Mouse (Mus musculus): ENCODE data around the gene Hdac9. TPM values are rescaled to one million over a fixed set of nuclear protein-coding genes. Genes with fewer than 3 reads are reported as not detected.
A peak's percentile ranks its signal among the peaks of the same experiment; 100 is the strongest.

The Hdac9 gene
- polyA plus RNA-seq, 1 experiment from 2014 or later, result 0.77 TPM

DNA sequence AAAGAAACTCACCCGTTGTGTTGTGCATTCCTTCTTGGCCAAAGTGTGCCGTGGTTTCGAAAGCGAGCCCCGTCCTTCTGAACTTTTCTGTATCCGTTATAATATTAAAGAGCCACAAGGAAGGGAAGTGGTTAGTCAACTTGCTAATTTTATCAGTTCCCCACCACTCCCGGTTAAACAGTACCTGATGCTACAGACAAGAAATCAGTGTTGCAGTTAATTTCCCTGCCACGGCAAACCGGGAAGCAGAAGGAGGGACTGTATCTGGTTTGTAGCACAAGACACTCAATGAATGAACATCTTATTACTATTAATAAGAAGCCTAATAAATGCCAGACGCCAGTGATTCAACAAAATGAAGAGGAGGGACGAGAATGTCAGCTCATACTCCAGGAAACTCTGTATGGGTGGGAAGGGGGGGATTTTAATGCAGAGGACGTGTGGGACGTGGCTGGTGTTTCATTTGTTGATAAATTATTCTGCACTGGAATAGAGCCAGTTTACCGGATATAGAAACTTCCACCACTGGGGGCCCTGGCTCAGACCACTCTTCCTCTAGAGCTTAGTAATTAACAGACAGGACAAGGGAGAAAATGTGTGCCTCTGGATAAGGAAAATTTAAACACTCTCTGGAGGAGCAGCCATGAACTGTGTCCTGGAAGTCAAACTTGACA, 202.5 kb downstream of the Hdac9 start:
- DNase-seq (ENCODE audit: low spot score), result no peak

DNA sequence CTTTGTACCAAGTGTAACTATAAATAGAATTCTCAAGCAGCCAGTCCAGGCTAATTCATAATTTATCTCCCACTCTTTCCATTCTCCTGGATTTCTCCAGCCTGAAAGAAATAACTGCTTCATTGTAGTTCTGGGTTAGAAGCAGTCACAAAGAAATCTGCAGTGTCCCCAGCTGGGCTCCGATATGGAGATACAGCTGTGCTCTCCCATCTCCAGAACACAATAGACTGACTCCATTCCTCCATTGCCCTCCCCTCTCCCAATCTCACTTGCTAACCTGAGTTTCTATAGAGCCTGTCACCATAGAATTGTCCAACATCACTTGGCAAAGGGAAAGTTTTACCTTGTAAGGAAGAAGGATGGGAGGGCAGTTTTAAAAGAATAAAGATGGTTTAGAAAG, 218.9 kb downstream of the Hdac9 start:
- DNase-seq (ENCODE audit: low spot score), result no peak

DNA sequence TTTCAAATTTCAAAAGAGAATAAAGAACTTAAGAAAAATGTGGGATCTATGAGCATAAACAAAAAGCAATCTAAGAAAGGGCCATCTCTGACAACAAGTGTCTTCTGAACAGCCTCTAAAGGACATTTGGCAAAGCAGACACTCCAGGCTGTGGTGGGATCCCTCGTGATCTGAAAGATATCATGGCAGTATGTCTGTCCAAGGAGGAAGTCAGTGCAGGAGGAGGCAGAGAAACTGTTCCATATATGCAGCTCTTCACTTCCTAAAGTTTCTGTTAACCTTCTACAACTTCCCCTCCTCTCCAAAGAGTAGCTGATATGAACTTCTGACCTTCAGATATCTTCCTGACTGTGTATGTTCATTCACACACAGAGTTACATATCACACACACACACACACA, 220.2 kb downstream of the Hdac9 start:
- DNase-seq (ENCODE audit: low spot score), result no peak

DNA sequence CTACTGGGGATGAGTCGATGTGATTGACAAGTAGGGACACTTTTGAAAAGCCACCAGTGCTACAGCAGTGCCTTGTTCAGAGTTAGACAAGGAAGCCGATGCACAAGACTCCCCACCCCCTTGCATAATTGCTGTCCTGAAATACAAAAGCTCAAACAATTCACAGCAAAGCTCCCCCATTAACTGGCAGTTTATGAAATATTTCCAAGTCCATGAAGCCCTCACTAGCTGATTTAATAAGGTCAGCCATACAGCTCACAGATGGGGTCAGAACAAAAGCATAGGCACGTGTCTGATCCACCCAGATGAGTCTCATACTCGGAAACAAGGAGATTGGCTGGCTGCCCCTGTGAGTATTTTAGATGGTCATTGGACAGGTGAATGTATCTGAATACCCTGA, 228.0 kb downstream of the Hdac9 start:
- DNase-seq (ENCODE audit: low spot score), result no peak

DNA sequence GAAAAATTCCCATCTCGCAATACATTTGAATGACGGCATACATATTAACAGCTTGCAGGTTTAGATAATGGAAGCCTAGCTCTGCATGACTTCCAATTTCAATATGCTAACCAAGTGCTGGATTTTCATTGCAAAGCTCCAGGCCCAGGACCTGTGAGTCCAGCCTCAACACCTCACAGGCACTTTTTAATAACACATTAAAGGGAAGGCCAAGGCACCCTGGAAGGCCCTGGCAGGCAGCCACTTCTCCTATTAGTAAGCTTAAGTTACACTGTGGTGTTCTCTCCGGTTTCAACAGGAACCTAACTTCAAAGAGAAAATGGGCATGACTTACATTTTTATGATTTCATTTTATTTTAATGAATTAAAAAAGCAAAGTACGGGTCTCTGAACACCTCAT, 233.5 kb downstream of the Hdac9 start:
- DNase-seq (ENCODE audit: low spot score), result no peak

DNA sequence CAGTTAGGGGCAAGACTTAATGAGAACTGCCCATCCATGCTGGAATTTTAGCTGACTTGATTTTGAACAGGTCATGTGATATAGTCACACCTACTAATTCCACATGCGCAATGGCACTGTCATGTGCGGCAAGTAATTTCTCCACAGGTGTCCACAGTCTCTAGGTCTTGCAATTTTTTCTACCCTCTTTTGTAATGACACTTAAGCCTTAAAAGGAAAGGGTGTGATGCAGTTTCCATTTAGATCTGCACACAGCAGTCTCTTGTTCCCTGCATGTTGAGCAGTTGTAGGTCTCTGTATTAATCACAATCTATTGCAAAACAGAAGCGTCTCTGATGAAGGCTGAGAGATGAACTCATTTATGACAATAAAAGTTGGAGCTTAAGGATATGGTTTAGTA, 234.2 kb downstream of the Hdac9 start:
- DNase-seq (ENCODE audit: low spot score), result no peak

DNA sequence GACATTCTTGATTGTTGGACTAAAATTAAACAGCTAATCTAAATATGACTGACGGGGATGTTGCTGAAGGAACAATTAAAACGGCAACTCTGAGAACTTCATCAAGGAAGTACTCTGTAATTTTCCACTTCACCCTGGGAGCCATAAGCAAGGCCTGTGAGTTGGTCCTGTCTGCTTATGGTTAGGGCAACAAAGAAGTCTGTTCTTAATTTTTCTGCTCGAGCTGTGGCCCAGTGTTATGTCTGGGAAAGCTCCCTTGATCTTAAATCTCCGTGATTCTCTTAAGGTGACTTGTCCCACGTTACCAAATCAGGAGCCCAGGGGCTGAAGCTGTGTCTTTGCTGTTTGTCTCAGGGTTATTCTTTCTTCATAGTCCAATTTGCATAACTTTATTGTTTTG, 236.3 kb downstream of the Hdac9 start:
- no peak for DNase-seq (ENCODE audit: low spot score)

DNA sequence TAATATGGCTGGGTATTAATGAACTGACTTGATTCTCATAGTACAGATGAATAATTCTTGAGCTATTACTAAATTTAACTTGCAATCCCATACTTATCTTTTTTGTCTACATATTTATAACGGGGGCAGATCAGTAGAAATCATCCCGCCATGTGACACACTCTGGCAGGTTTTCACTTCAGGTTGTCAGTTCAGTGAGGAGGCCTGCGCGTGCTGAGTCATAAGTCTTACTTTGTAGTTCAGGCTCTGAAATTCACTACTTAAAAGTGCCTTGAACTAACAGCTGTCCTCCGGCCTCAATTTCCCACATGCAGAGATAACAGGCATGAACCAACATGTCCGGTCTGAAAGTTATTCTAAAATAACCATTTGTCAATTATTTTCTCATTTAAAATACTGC, 239.8 kb downstream of the Hdac9 start:
- DNase-seq (ENCODE audit: low spot score), result no peak

DNA sequence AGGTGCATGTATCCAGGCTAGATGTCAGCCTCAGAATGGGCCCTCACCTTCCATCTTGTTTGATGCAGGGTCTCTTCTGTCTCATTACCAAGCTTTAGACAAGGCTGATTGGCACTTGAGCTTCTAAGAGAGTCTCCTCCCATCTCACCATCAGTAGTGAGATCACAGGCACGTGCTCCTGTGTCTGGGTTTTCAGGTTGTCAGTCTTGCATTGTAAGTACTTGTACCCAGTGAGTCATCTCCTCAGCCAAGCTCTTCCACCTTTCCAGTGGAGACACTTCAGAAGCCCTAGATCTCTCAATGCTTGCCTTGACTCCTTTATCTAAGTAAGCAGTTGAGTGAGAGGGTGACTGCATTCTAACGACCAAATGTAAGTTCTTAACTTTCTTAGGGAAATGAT, 242.7 kb downstream of the Hdac9 start:
- no peak for DNase-seq (ENCODE audit: low spot score)

DNA sequence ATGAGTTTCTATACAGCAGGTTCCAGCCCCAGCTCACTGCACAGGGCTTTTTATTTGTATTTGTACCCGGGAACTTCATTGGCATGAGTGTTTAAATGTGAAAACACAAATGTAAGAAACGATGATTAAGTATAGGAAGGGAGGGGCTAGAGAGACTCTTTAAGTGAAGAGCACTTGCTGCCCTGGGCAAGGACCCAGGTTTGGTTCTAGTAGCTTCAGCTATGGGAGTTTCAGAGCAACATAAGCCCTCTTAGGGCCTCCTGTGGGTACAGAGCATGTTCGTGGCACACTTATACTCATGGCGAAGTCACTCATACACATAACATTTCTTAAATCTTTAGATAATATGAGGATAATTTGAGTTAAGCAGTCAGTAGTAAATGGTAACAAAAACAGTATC, 243.4 kb downstream of the Hdac9 start:
- no peak for DNase-seq (ENCODE audit: low spot score)

DNA sequence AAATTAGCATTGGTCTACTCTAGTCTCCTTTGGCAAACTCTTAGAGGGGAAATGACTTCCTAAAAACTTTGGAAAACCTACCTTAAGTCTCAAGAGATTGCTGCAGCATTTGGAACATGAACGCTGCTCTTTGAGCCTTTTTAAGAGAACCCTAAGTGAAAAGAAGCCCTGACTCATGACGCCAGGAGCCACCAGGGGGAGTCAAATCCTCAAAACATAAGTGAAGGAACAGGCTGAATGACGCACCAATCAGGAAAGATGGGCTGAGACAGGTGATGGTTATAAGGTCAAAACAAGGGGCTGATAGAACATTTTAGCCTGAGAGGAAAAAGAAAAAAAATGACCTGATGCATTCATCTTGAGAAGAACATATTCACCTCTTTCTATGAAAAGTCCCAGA, 252.1 kb downstream of the Hdac9 start:
- peak; percentile 76 for DNase-seq (ENCODE audit: low spot score)

DNA sequence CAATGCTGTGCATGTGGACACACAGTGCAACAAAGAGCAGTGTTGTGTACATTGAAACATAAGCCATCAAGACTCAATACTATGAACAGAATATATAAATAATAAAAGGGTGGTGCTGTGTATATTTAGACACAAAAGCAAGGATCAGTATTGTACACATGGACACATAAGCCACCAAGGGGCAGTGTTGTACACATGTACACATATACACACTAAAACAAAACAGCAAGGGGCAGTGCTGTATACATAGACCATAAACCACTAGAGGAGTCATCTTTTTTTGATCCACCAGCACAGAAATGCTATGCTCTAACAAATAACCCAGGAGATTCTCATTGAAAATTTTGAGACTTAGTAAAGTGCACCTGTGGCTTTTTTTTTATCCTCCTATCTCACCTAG, 255.5 kb downstream of the Hdac9 start:
- DNase-seq (ENCODE audit: low spot score), result no peak

DNA sequence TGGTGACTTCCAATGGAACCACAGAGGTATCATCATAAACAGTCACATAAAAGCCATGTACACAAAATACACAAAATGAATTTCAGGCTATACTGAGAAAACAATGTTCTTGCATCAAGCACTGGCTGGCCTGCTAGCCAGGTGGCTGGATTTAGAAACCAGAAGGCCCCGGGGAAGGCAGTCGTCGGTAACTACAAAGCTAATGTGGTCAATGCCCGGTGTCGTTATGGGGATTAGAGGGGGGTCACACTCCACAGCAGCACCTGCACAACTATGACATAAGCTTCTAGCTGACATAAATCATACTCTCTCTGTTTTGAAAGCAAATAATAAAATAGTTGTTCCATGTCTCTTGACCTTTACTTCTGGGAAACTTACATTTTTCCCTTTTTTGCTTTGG, 256.9 kb downstream of the Hdac9 start:
- peak; percentile 46 for DNase-seq (ENCODE audit: low spot score)

DNA sequence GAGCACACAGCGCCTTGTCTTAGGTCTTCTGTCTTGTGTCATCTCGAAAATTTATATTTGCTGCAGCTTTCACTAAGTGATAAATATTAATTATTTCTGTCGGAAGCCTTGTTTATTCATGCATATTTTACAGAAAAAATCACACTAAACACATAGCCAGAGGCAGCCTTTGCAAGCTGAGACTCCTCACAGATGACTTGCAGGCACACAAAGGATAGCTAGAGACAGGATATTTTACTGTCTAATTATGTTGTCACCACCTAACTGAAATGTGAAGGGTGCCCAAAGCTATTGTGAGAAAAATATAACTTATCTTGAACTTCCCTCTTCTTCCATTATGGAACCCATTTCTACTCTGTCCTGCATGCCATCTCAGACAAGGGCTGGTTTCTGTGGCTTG, 258.3 kb downstream of the Hdac9 start:
- no peak for DNase-seq (ENCODE audit: low spot score)

DNA sequence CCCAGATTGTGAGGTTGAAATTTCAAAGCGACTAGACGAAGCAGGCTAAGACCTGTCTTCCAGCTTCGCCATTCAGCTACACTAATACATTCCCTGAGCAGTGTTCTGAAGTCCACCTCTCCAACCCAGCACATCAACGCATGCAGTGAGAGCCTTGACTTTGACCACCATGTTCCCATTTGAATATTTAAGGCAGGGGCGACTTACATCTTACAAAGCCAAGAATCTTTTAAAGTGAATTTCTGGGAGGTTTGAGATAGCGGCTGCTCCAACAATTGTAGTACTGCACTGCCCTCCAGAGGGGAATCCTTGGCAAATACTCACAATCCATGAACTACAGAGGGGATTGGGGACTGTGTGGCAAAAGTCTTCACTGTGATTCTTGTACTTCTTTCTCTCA, 258.8 kb downstream of the Hdac9 start:
- no peak for DNase-seq (ENCODE audit: low spot score)

DNA sequence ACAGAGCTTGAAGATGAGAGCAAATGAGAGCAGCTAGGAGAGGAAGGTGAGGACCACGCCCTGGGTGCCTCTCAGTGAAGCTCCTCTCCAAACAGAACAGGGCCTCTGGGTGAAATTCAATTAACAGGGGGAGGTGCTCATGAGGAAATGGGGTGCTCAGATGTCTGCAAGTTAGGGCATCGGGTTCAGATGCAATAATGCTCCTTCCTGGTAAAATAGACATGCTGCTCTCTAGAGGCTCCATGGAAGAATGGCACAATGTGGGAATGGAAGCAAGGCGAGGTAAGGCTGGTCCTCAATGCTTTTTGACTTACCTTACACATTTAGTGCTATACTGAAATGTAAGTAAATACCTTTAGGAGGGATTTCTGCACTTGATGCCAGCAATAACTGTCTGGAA, 263.3 kb downstream of the Hdac9 start:
- no peak for DNase-seq (ENCODE audit: low spot score)

DNA sequence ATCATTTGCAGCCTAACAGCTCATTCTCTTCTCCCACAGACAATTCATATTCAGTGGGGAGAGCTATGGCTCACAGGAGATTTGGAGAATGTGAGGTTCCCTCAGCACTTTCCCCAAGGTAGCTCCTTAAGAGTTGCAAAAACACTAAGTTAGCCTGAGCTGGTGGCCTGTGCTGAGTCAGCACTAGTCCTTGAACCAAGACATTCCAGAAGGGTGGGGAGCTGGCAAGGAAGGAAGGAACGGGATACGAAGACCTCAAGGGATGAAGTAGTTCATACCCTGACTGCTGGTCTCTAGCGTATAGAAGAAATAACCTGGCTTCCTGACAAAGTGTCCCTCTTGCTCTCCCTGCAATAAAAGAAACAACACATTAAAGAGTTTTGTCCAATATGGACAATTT, 268.1 kb downstream of the Hdac9 start:
- DNase-seq (ENCODE audit: low spot score), result no peak

DNA sequence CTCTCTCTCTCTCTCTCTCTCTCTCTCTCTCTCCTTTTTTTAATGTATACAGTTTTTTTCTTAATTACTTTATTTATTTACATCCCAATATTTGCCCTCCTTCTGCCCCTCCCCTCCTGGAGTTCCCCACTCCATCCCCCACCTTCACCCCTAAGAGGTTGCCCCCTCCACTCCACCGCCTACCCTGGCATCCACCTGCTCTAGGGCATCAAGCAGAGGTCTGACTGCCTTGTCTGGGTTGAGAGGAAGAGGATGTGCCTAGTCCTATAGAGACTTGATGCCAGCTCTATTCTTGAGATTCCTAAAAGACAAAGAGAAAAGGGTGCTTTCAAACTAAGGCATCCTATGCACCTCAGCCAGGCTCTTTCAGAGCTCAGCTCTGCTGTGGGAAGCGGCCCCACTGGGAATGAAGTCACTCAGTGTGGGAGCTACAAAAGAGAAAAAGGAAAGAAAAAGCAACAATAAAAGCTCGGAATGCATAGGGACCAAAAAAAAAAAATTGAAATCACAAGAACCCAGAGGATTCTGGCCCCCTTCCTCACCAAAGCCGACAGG, 275.1 kb downstream of the Hdac9 start:
- no peak for DNase-seq (ENCODE audit: low spot score)

DNA sequence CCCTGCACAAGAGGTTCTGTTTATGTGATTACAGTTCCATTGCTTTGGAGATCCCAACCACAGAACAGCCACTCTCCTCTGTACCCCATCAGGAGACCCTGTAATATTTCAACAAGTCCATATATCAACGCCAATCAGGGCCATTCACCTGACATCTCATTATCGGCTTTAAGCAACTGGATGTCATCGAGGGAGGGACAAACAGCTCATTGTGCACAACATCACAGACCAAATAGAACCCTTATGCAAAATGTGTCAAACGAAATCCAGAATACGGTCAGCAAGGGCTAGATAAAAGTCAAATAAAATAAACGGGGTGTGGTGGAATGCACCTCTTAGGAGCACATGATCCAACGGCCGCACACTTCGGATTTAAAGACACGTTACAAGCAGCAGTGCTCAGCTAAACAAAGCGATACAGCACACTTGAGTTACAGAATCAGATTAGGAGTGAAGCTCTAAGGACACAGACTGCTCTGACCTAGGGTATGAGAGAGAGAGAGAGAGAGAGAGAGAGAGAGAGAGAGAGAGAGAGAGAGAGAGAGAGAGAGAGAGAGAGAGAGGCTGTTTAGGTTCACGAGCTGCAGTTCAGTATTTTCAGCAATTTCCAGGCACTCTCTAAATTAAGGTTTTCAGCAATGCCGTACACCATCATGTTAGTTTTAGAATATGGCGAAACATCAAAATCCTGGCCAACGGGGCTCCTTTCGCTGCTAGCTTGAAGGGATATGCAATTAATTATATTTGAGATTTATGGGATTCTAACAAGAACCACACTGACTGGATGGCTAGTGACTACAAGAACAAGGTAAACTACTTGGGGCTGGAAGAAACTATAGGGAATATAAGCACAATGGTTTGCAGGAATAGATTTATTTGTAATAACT, 279.4 kb downstream of the Hdac9 start:
- DNase-seq (ENCODE audit: low spot score), result no peak

DNA sequence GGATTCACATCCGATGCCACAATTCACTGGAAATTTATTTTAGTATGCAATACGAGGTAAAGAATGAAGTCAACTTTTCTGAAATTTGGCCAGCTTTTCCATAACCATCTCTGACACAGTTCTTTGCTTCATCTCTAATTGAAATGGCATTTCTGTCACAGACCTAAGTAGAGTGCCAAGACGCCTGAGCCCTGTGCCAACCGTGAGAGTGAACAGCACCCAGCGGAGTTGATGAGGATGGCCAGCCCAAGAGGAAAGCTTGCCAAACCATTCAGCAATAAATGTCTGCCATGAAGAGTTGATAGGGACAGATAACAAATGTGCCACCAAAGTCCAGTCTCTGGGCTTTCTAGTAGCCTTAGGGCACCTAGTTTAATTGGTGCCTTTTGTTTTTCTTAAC, 297.8 kb downstream of the Hdac9 start:
- no peak for DNase-seq (ENCODE audit: low spot score)

DNA sequence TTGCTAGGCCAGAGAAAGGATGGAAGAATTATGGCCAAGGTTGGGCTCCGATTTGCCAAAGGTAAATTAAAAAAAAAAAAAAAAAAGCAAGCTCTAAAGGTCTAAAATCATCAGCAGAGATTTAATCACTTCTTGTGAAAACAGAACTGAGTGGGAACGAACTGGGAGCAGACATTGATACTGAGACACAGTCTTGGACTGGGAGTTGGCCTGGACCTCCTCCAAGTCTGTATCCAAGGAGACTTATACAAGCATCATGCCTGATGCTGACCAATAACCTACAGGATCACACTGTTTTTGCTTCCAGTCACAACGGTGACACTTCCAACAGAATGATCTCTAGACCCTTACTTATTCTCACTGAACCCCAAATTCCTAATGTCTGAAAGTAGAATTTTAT, 298.6 kb downstream of the Hdac9 start:
- DNase-seq (ENCODE audit: low spot score), result no peak

DNA sequence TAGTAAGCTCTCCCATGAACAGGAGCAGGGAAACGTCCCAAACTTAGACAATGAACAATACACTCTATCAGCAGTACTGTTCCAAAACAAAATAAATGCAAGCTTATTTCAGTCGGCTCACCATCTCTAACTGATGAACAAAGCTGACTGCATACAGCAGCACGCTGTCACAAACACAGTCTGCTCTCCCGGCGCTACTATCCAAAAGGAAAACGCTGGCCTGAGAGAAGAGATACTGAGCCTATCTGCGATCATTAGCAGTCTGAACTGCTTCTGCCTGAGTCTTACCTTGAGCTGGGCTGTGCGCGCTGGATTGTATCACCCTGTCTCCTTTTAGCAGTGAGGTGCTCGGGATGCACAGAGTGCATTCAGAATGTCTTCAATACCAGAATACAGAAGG, 299.1 kb downstream of the Hdac9 start:
- no peak for DNase-seq (ENCODE audit: low spot score)

DNA sequence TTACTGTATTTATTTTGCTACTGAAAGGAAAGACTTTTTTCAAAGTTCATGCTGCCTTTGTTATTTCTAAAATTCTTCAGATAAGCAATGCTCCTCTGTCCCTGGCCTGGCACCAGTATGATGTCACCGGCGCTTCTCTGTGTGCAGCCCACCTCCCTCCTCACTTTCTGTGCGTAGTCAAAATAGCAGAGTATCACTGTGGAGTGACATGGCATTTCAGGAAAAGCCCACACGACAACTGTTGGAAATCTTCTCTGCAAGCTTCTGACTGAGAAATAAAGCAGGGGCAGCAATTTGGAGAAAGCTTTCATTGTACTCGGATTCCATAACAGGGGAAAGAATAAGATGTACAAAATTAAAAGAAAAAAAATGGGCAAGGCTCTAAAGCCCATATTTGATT, 302.1 kb downstream of the Hdac9 start:
- DNase-seq (ENCODE audit: low spot score), result no peak

All from thymus, postnatal 0 days (tissue).